Mouse (Mus musculus): ENCODE measurements around the gene Zdhhc14.

DNA sequence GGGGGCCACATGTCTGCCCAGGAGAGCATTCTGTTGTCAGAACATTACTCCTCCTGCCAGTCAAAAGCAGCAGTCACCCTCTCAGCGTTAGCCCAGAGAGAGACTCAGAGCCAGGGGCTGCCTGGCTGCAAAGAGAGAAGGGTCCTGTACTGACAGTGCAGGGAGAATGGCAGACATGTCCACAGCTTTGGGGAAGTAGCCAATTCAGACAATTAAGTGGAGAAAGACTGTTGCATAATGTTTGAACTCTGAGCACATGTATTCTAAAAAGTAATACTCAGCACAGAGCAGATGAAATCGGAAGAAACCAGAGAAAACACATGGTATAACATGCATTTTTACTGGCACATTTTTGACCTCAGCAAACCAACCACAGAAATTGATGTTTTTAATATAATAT, 292.9 kb downstream of the Zdhhc14 start:
- TF ChIP-seq GATA1 (IDR thresholded peaks at IDR 0.05; ENCODE audit: low read length) (no peak), TAL1 (IDR thresholded peaks at IDR 0.05; ENCODE audit: low read length) (no peak)
